Mouse (Mus musculus): ENCODE results near the gene Ccdc124. TPM values are rescaled to one million over a fixed set of nuclear protein-coding genes. Genes with fewer than 3 reads are reported as not detected.

Ccdc124 gene
- total RNA-seq, 2 experiments from 2014 or later = 97.6 to 108 TPM

DNA sequence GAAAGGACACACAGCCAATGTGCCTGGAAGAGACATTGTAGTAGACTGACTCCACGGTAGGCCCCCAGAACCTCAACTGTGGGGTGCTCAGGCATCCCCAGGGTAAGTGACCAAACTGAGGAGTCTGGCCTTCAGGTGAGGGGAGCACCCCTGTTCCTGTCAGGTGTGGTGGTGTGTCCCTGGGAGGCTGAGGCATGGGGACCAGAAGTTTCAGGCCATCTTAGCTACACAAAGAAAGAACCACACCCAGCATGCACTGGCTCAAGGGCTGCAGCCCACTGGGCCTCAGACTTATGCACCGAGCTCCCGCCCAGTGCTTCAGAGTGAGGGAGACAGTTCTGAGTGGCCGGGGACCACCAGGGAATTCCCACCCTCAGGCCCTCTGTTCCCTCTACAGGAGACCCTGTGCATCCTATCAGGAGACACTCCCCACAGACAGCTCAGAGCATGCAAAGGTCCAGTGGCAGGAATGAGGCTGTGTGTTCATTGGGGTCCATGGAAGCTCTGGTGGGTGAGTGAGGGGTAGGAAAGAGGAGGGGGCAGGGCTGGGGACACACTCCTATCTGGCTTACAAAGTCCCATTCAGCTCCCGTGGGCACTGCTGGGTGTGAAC lies 2.4 kb downstream of the Ccdc124 start:
- DNase-seq (ENCODE audit: low spot score in 2 of 2) = no peak

DNA sequence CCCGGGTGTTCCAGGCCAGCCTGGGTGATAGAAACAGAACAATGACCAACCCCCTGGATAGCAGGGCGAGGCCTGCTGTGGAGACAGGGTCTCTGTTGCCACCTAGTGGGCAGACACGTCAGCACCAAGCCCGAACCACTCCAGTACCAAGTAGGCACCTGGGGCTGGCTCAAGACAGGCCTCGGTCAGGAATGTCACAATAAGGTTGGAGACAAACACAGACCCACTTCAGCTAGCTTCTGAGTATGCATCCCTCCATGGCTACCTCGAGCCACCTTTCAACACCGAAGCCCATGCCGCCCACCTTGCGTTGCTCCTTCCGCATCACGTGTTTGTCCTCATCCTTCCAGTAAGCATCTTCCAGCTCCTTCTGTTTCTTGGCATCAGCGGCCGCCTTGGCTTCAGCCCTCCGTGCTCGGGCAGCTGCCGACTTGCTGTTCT lies 4.1 kb downstream of the Ccdc124 start:
- DNase-seq (ENCODE audit: low spot score in 2 of 2) = peak; percentile 77 to 82

DNA sequence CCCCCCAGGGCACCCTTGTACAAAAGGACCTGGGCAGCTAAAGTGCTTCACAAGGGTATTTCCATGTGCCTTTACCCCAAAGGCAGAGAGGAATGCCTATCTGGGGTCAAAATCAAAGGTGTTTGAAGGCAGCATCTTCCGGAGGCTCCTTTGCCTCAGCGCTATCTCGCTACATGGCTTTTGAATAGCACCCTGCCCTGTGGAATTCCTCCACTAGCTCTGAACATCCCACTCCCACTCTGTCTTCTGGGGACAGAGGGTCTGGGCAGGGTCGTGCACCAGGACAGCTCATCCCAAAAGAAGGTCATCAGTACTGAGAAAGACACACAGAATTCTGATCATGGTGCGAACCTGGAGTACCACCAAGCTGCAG lies 4.5 kb downstream of the Ccdc124 start:
- no peak for DNase-seq (ENCODE audit: low spot score in 2 of 2)

DNA sequence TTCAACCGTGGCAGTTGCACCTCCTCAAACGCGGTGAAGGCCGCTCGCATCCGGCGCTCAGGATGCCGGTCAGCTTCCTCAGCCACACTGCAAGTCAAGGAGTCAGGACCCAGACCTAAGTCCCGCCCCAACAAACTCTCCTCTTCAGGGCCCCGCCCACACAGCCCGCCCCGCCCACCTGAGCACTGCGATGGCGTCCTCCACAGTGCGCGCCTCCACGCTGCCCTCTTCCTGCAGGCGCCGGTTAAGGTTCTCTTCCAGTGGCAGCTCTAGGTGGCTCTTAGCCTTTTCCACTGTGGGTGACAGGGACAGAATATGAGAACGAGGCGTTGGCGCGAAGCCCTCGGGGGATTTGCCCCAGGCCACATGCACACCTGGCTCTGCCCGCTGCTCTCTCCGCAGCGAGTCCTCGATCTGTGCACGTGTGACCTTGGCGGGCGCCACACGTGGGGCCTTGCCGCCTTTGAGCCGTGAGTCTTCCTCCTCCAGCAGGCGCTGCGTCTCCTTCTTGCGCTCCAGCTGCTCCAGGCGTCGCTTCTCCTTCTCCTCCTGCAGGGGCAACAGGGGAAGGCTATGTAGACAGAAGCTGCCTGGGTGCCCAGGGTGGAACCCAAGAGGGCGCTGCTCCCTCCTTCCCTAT lies 5.1 kb downstream of the Ccdc124 start:
- peak in 1 of 2 experiments; percentile 35 for DNase-seq (ENCODE audit: low spot score in 2 of 2)

DNA sequence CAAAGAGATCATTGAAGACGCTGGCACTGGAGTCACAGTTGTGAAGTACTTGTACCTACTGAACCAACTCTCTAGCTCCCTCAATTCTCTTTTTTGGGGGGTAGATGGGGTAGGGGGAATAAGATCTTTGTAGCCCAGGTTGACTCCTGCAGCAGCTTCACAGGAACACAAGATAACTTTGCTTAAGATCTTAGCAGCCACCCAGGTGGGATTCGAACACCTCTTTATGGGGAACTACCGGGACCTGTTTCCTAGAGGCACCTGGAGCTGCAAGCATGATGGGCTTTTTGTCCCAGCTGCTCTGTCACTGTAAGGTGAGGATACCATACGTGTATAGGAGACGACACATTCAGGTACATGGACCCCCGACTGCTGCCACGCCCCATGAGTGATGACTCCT lies 7.2 kb downstream of the Ccdc124 start:
- no peak for DNase-seq (ENCODE audit: low spot score in 2 of 2)

DNA sequence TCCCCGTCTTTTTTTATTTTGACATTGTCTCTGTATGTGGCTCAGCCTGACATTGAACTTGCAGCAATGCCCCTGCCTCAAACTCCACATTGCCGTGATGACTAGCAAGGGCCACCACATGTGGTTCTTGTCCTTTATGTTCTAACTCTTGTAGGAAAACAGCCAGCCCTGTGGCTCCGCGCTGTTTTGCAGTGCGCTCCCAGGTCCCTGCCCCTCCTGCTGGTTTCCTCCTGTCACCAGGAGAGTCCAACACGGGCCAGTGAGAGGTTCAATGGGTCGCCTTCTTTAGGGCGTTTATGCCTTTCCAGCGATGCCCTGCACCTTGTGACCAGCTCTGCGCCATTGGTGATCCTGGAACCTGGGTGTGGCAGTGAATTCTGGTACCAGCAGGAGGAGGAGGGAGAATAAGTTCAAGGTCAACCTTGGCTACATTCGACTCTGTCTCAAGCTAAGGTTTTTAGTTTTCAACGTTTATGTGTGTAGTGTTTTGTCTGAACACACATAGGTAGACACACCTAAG lies 7.7 kb downstream of the Ccdc124 start:
- DNase-seq (ENCODE audit: low spot score in 2 of 2) = peak in 1 of 2 experiments; percentile 34

DNA sequence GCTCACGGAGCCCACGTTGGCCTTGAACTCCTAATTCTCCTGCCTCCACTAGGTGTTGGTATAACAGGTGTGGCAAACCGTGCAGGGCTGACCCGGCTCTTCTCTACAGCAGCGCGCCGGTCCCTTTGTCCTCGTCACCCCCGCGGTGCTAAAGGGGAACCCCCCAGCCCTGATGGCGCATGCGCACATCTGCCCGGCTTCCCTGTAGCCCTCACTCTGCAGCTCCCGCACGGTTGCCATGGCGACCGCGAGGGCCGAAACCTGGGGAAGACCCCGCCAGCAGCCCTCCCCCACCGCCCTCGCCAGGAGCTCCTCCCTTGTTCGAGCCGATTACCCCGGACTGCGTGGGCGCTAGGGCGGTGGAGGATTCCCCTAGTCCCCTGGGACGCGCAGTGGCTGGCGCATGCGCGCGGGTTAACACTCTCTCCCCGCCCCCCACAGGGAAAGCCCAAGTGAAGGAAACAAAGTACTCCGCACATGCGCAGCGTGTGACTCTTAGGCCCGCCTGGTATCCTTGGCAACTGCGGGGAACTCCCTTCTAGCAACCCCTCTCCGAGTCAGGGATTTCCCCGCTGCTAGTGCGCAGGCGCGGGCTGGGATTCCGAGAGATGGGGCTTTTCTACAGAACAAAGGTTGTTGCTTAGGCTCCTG lies 8.3 kb downstream of the Ccdc124 start:
- DNase-seq (ENCODE audit: low spot score in 2 of 2) = peak; percentile 99 to 100

DNA sequence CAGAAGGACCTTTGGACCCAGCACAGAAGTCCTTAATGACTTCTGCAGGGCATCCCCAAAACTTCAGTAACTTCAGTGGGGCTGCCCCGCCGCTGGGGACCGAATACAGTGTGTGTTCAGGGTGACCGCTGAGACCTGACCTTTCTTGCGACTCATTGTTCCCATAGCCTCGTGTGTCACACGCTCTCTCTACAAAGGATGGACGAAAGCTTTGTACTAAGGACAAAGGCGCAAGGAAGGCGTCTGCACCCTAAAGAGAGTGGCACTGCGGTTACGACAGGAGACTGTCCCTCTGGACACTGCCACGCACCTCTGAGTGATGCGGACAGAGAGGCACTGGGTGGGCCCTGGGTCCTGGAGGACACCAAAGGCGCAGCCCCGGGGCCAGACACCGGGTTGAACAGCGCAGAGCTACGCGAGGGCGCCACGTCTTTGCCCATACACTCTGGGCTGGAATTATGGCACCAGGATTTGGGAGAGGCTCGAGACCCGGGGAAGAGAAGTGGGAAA lies 9.0 kb downstream of the Ccdc124 start:
- DNase-seq (ENCODE audit: low spot score in 2 of 2) = no peak

DNA sequence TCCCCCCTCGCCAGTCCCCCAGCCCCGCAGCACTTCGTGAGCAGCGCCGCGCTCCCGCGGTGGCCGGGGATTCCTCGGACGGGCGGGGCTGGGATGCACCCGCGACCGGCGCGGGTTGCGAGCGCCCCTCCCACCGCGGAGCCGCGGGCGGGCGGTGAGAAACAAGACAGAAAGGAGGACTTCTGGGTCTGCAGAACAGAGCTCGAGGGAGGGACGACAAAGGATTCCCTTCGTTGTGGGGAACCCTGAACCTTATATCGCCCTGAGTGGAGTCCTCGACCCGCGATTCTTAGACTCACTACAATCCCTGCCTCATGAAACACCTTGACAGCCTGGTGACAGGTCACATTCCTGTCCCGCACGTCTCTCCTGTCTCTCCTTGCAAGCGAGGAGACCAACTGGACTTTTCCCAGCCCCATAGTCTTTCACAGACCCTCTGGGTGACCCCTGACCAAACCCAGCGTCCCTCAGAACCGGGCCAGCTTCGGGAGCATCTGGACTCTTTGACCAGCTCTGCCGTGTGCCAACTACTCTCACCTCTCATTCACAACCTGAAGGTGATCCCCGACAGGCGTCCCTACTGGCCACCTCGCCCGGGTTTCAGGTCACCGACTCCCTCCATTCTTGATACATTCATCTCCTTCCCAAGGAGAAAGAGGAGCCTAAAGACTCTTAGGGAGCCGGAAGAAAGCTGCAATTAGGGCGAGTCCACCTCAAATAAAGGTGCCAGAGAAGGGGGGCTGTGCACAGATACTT lies 9.6 kb downstream of the Ccdc124 start:
- DNase-seq (ENCODE audit: low spot score in 2 of 2) = no peak

DNA sequence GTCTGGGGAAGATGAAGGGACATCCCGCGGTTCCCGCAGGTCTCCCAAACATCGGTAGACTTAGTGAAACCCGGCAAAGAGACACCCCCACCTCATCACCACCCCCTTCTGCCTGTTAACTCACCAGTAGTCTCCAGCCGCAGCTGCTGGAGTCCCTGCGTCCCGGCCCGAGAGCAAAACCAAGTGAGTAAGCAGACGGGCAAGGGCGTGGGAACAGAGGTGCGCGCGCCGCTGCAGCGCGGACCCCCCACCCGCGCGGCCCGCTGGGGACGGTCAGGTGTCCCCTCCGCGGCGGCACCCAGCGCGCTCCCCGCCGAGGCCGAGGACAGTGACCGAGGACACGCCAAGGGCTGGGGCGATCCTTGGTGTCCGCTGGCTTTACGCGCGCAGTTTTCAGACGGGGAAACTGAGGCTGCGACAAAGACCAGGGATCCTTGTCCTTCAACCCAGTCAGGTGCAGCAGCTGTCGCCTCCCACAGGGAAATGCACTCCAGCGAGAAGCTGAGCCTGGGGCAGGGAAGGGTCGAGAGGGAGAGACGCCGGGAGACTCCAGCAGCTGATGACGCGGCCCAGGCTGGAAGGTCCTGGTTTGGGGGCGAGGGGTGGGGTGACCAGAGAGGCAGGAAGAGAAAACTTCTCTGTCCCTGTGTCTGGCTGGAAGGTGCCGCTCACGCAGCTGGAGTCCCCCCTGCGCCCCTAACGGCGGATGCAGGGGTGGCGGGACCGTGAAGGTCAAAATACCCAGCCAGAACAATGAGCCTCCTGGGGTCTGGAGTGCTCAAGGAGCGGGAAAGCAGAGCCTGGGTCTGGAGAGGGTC lies 10.7 kb downstream of the Ccdc124 start, which contains the start of gene Kcnn1:
TSS of gene Kcnn1 (minus strand) at position 435 of the 818 bp plus-strand sequence.
- DNase-seq (ENCODE audit: low spot score in 2 of 2) = no peak

DNA sequence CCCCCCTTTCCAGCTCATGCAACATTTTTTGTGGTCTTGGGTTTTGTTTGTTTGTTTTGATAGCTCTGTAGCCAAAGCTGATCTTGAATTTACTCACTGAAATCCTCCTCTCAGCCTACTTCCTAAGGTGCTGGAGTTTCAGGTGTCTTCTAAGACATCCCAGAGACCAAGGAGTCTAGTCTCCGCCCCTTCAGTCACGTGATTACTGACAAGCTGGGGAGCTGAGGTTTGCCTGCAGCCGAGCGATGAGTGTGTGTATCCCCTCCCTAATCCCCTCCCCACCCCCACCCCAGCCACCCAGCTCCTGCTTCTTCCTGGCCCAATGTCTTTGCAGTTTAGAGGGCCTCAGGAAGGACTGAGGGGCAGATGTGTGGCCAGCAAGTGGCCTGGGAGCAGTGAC lies 16.2 kb downstream of the Ccdc124 start:
- no peak for DNase-seq (ENCODE audit: low spot score in 2 of 2)

DNA sequence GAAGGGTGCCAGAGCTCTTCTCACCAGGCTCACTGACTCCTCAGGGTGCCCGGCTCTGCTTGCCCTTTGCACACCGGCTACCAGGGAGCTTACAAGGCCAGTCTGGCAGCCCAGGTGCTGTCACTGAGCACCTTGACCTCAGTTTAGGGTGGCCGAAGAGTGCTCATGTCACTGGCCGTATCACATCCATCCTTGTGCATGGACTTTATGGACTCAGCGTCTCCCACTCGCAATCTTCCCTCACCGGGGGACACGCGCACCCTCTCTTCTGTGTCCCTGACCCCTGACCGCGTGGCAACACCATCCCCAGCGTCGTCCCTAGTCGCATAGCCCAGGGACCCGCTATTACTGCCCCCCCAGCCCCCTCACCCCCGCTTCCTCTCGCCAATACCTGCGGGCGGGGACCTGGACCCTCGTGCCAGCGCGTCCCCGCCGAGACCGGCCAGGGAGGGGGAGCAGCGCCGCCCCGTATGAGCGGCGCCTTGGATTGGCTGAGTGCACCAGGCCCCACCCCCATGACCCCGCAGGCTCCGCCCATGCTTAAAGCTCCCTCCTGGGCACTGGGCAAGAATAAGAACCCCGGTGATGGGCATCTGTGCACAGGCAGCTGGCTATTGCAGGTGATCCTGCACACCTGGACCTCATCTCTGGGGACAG lies 17.1 kb downstream of the Ccdc124 start:
- DNase-seq (ENCODE audit: low spot score in 2 of 2) = peak; percentile 77 to 85

DNA sequence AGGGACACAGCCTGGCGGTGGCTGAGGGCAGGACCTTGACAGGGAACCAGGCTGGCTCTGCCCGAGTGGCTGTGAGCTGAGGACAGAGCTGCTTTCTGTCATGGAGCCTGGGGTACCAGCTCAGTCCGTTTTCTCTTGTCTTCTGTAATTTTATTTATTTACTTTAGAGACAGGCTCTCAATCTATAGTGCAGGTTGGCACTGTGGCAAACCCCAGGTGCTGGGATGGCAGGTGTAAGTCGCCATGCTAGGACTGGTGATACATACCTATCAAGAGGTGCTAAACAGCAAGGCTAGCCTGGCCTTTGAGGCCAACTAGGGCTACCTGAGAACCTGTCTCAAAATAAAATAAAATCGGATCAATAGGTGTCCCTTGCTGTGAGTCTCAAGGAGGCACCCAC lies 17.7 kb downstream of the Ccdc124 start:
- no peak for DNase-seq (ENCODE audit: low spot score in 2 of 2)

DNA sequence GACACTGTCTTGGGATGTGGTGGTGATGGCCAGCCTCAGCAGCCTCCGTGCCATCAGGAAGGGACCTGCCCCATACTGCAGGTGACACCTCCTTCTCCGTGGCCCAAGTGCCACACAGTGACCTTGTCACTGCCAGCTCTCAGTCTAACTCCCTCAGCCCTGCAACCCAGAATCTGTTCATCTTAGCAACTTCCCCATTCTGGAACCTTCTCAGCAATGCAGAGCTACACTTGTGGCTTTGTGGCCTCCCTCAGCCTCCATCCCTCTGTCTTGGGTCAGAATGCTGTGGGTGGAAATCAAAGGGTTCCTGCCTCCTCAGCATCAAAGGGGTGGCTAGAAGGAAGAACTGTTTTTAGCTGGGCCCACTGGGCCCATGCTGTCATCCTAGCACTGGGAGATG lies 19.9 kb downstream of the Ccdc124 start:
- DNase-seq (ENCODE audit: low spot score in 2 of 2) = no peak

DNA sequence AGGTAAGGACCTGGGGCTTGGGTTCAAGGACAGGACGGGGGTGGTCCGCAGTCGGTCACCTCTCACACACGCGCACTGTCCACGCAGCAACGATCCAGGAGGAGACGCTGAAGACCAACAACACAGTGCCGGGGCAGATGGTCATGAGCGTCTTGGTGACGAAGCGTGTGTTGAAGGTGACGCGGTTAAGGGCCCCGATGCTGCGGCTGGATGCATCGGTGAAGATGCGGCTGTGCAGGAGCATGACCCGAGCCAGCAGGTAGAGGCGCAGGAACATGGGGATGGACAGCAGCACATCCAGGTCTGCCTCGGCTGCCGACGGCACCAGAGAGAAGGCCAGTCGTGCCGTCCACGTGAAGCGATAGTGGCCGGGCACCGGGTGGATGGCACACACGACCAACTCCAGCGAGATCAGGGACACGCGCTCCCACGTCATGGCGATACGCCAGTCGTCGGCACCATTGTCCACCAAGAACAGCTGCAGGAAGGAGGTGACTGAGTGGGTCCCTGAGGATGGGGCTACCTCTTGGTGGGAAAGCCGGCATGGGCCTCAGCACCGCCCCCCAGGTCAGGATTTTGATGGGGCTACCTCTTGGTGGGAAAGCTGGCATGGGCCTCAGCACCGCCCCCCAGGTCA lies 21.0 kb downstream of the Ccdc124 start:
- no peak for DNase-seq (ENCODE audit: low spot score in 2 of 2)

DNA sequence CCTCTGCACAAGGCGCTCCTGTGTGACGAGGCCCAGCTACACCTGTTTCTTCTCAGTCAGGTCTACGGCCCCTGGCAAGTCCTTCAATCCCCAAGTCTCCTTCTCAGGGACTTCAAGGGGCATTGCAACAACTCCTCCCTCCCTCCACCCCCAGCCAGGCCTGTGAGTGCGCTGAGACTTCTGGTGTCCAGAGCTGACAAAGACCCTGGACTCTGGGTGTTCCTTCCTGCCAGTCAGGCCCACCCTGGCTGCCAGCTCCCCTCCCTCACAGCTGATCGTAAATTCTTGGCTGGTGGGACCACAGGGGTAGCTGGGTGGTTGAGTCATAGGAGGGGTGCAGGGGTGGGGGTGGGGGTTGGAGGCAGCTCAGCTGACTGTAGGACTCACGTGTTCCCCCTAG lies 21.9 kb downstream of the Ccdc124 start:
- DNase-seq (ENCODE audit: low spot score in 2 of 2) = no peak

DNA sequence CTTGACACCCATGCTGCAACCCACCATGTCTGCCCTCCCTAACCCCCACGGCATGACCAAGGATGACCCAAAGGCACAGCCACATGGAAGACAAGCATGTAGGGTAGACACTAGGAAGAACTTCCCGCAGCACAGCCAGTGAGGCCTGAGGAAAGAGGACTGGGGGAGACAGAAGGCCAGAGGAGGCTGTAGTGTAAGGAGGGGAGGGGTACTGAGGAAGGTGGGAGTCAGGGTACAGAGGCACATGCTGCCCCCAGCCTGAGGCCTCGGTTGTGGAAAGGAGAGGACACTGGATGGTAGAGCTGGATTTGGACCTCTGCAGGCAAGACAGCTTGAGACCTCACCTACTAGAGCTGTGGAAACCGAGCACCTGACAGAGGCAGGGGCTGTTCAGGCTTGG lies 22.8 kb downstream of the Ccdc124 start:
- no peak for DNase-seq (ENCODE audit: low spot score in 2 of 2)

DNA sequence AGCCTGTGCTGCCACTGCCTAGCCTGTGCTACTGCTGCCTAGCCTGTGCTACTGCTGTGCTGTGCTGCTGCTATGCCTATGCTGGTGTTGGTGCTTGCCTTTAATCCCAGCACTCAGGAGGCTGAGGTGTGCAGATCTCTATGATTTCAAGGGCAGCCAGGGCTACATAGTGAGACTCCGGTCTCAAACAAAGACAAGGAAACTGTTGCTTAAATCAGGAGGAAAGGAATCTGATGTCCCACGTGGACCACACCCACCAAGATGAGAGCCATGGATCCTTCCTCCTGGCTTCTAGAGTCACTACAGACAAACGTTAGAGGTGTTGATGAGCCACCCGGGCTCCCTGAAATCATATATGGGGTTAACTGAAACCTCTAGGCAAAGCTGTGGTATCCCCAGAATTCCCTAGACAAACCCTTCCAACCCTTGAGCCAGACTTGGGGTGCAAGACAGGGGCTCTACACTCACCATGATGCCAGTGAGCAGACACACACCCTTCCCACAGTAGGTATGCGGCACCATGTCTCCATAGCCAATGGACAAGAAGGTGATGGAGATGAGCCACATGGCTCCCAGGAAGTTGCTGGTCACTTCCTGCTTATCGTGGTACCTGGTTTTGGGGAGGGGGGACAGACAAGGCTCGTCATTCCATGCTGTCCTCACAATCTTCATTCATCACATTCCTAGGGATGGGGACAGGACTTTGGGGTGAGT lies 23.4 kb downstream of the Ccdc124 start:
- no peak for DNase-seq (ENCODE audit: low spot score in 2 of 2)
